Mouse (Mus musculus) CH12.LX (cell line): ENCODE measurements around the gene Sidt2. TPM values are rescaled to one million over a fixed set of nuclear protein-coding genes. Genes with fewer than 3 reads are reported as not detected.

Source experiments
- DNase-seq: peaks from one replicate; pipeline ENCODE4 v3.0.0-alpha.2; 2013; ENCODE audit errors: extremely low read depth
- H3K27ac ChIP-seq: 2 replicates; pipeline ENCODE4 v1.5.1; 2012; ENCODE audit warnings: low read depth, mild to moderate bottlenecking, control low read depth, moderate library complexity; ENCODE audit not compliant: insufficient read depth
- H3K27me3 ChIP-seq: replicated peaks from 2 replicates; pipeline ENCODE3; 2012; ENCODE audit warnings: inconsistent platforms
- H3K36me3 ChIP-seq, 2 experiments: replicated peaks in 1 of 2; 2 replicates each; pipeline versions ENCODE3 to v1.6.1; 2012; ENCODE audit warnings: inconsistent platforms in 1 of 2, low read length in 1 of 2, mild to moderate bottlenecking in 1 of 2, mixed read lengths in 1 of 2, moderate library complexity in 1 of 2; ENCODE audit not compliant: control insufficient read depth in 1 of 2, insufficient read depth in 1 of 2
- H3K4me1 ChIP-seq, 2 experiments: 2 replicates each; pipeline ENCODE4 v1.6.1; 2012; ENCODE audit warnings: inconsistent platforms in 1 of 2, moderate library complexity in 1 of 2; ENCODE audit not compliant: insufficient read depth in 2 of 2, control insufficient read depth in 1 of 2
- H3K4me2 ChIP-seq: 2 replicates; pipeline ENCODE4 v1.6.1; 2012; ENCODE audit warnings: low read depth, mild to moderate bottlenecking, control low read depth; ENCODE audit not compliant: poor library complexity, insufficient read depth, severe bottlenecking
- H3K4me3 ChIP-seq, 3 experiments: fragments of 150-350 bp in 1 of 3; sonication (generic) in 1 of 3; replicated peaks in 1 of 3; 2 replicates each; pipeline versions ENCODE3 to v1.5.1; 2011 to 2012; ENCODE audit warnings: low read depth in 2 of 3, low read length in 2 of 3, mild to moderate bottlenecking in 2 of 3, moderate library complexity in 2 of 3, control low read depth in 1 of 3, improper control_type of control experiment in 1 of 3, inconsistent platforms in 1 of 3, mixed read lengths in 1 of 3; ENCODE audit not compliant: poor library complexity in 1 of 3
- H3K79me2 ChIP-seq: replicated peaks from 2 replicates; pipeline ENCODE4 v1.6.1; 2012; ENCODE audit warnings: mild to moderate bottlenecking, moderate library complexity; ENCODE audit not compliant: control insufficient read depth, poor library complexity, insufficient read depth, severe bottlenecking; ENCODE audit errors: extremely low read depth
- H3K9ac ChIP-seq: 2 replicates; pipeline ENCODE4 v1.6.1; 2012; ENCODE audit warnings: low read depth, mild to moderate bottlenecking, control low read depth, moderate library complexity; ENCODE audit not compliant: insufficient read depth
- H3K9me3 ChIP-seq: replicated peaks from 2 replicates; pipeline ENCODE3; 2012; ENCODE audit warnings: low read length, inconsistent platforms, mixed read lengths
- CTCF ChIP-seq, 2 experiments: IDR thresholded peaks in 1 of 2; conservative IDR thresholded peaks in 1 of 2; 2 replicates each; pipeline ENCODE4 v1.5.1; 2011 to 2012; ENCODE audit warnings: low read depth in 2 of 2, low read length in 2 of 2, improper control_type of control experiment in 1 of 2, inconsistent platforms in 1 of 2, mild to moderate bottlenecking in 1 of 2, moderate library complexity in 1 of 2
- ELF1 ChIP-seq: IDR thresholded peaks from 2 replicates; pipeline ENCODE4 v1.6.1; 2014; ENCODE audit warnings: low read depth, mild to moderate bottlenecking, inconsistent platforms, low read length, improper control_type of control experiment
- ETS1 ChIP-seq: conservative IDR thresholded peaks from 2 replicates; pipeline ENCODE4 v1.6.1; 2012; ENCODE audit warnings: low read depth, mild to moderate bottlenecking, inconsistent platforms, low read length, improper control_type of control experiment, moderate library complexity
- GABPA ChIP-seq: IDR thresholded peaks from 2 replicates; pipeline ENCODE4 v1.6.1; 2012; ENCODE audit warnings: low read depth, low read length, improper control_type of control experiment, inconsistent platforms; ENCODE audit not compliant: insufficient replicate concordance
- HCFC1 ChIP-seq: IDR thresholded peaks from 2 replicates; pipeline ENCODE4 v1.6.1; 2012; ENCODE audit warnings: low read depth, mild to moderate bottlenecking, inconsistent platforms, low read length, improper control_type of control experiment
- IRF4 ChIP-seq: IDR thresholded peaks from 2 replicates; pipeline ENCODE4 v1.6.1; 2014; ENCODE audit warnings: low read depth, mild to moderate bottlenecking, inconsistent platforms, low read length, improper control_type of control experiment
- JUN ChIP-seq: IDR thresholded peaks from 2 replicates; pipeline ENCODE4 v1.6.1; 2011; ENCODE audit warnings: low read depth, mild to moderate bottlenecking, low read length, improper control_type of control experiment, moderate library complexity; ENCODE audit not compliant: insufficient read depth
- JUND ChIP-seq: conservative IDR thresholded peaks from 2 replicates; pipeline ENCODE4 v1.6.1; 2011; ENCODE audit warnings: low read depth, low read length, improper control_type of control experiment
- MAZ ChIP-seq: IDR thresholded peaks from 2 replicates; pipeline ENCODE4 v1.6.1; 2012; ENCODE audit warnings: low read depth, mild to moderate bottlenecking, inconsistent platforms, low read length, improper control_type of control experiment, moderate library complexity
- MEF2A ChIP-seq: IDR thresholded peaks from 2 replicates; pipeline ENCODE4 v1.6.1; 2014; ENCODE audit warnings: low read depth, mild to moderate bottlenecking, inconsistent platforms, low read length, improper control_type of control experiment, borderline replicate concordance
- MYC ChIP-seq: IDR thresholded peaks from 2 replicates; pipeline ENCODE4 v1.6.1; 2011; ENCODE audit warnings: low read depth, mild to moderate bottlenecking, improper control_type of control experiment, low read length
- NRF1 ChIP-seq: IDR thresholded peaks from 2 replicates; pipeline ENCODE4 v1.6.1; 2014; ENCODE audit warnings: low read depth, mild to moderate bottlenecking, inconsistent platforms, low read length, improper control_type of control experiment, moderate library complexity
- POLR2A ChIP-seq: IDR thresholded peaks from 2 replicates; pipeline ENCODE4 v1.6.1; 2011; ENCODE audit warnings: low read depth, mild to moderate bottlenecking, improper control_type of control experiment, low read length
- RAD21 ChIP-seq: IDR thresholded peaks from 2 replicates; pipeline ENCODE4 v1.6.1; 2011; ENCODE audit warnings: low read depth, mild to moderate bottlenecking, low read length, improper control_type of control experiment, moderate library complexity
- SIN3A ChIP-seq: IDR thresholded peaks from 2 replicates; pipeline ENCODE4 v1.6.1; 2012; ENCODE audit warnings: low read length, improper control_type of control experiment, inconsistent platforms
- SMC3 ChIP-seq: IDR thresholded peaks from 2 replicates; pipeline ENCODE4 v1.6.1; 2011; ENCODE audit warnings: low read depth, low read length, improper control_type of control experiment
- TBP ChIP-seq: conservative IDR thresholded peaks from 2 replicates; pipeline ENCODE4 v1.6.1; 2011; ENCODE audit warnings: low read depth, low read length, improper control_type of control experiment
- TCF12 ChIP-seq: IDR thresholded peaks from 2 replicates; pipeline ENCODE4 v1.6.1; 2014; ENCODE audit warnings: low read depth, mild to moderate bottlenecking, inconsistent platforms, low read length, improper control_type of control experiment
- UBTF ChIP-seq: IDR thresholded peaks from 2 replicates; pipeline ENCODE4 v1.6.1; 2012; ENCODE audit warnings: low read depth, mild to moderate bottlenecking, inconsistent platforms, low read length, improper control_type of control experiment, moderate library complexity
- USF1 ChIP-seq: IDR thresholded peaks from 2 replicates; pipeline ENCODE4 v1.6.1; 2014; ENCODE audit warnings: low read depth, mild to moderate bottlenecking, inconsistent platforms, low read length, improper control_type of control experiment
- USF2 ChIP-seq: conservative IDR thresholded peaks from 2 replicates; pipeline ENCODE4 v1.6.1; 2011; ENCODE audit warnings: low read depth, low read length, improper control_type of control experiment
- ZC3H11A ChIP-seq: IDR thresholded peaks from 2 replicates; pipeline ENCODE4 v1.6.1; 2012; ENCODE audit warnings: low read depth, mild to moderate bottlenecking, inconsistent platforms, low read length, improper control_type of control experiment
- ZMIZ1 ChIP-seq: IDR thresholded peaks from 2 replicates; pipeline ENCODE4 v1.6.1; 2012; ENCODE audit warnings: low read depth, mild to moderate bottlenecking, inconsistent platforms, low read length, improper control_type of control experiment
- dilution Hi-C: fragments of 300-500 bp; cut with MboI; formaldehyde crosslinking; loops from 2 replicates; pipeline ENCODE4 v1.14.3; 2020; ENCODE audit warnings: low sequenced_read_pairs; ENCODE audit not compliant: extremely low pct_unique_long_range_greater_than_20kb, extremely low pct_ligation_motif_present
- in situ Hi-C: fragments of 300-500 bp; cut with MboI; formaldehyde crosslinking; loops from 3 replicates; pipeline ENCODE4 v1.14.3; 2019; ENCODE audit warnings: low sequenced_read_pairs, low pct_ligation_motif_present, low pct_unique_long_range_greater_than_20kb, mixed read lengths
- polyA plus RNA-seq: library from polyadenylated mRNA; unstranded; fragments of >175 nt; gene quantifications from 2 replicates; pipeline ENCODE4 v1.2.1, GENCODE M21; 2012; ENCODE audit warnings: low read depth; ENCODE audit not compliant: insufficient read length
- total RNA-seq, 2 experiments: library from RNA; depleted of rRNA; stranded (reverse); fragments of 300-350 nt in 1 of 2; fragments of >200 nt in 1 of 2; gene quantifications; 2 replicates each; pipeline ENCODE4 v1.2.3; 2012 to 2014

The Sidt2 gene
- total and polyA plus RNA-seq, 3 experiments = 38.9 to 143 (median 47.8) TPM

GRCm38 (mm10) chr9:45938088-45938487 is 17.0 kb downstream of the Sidt2 start:
- Histone ChIP-seq H3K27me3 (no peaks in the 10 kb centered on the region), H3K4me3 (no peak overlapping the region), H3K4me1 (peaks cover 0 to 24% of the 10 kb centered on the region in 2 experiments; a peak in 2 of 4 replicates), H3K9me3 (no peaks in the 10 kb centered on the region), H3K9ac (no peak overlapping the region), H3K79me2 (no peaks in the 10 kb centered on the region), H3K4me2 (no peak overlapping the region), H3K36me3 (peaks cover 49 to 71% of the 10 kb centered on the region in 2 experiments), H3K27ac (no peak overlapping the region)
- dilution Hi-C loops = no loop called here
- in situ Hi-C loops = no loop called here
- TF ChIP-seq UBTF (no peak), HCFC1 (no peak), JUND (no peak), ETS1 (no peak), JUN (no peak), SIN3A (no peak), CTCF (conservative IDR thresholded peaks at IDR 0.05 in 1 of 2, IDR thresholded peaks at IDR 0.05 in 1 of 2; ENCODE audit: low read depth in 2 of 2, low read length in 2 of 2) (no peak), MYC (no peak), RAD21 (no peak), NRF1 (no peak), ZC3H11A (no peak), POLR2A (no peak), ZMIZ1 (no peak), MAZ (no peak), GABPA (no peak), USF2 (no peak), MEF2A (no peak), ELF1 (no peak), USF1 (no peak), TBP (no peak)
- DNase-seq = no peak

GRCm38 (mm10) chr9:45936883-45937282 is 18.2 kb downstream of the Sidt2 start:
- H3K27me3 ChIP-seq = no peaks in the 10 kb centered on the region
- peaks cover 0 to 16% of the 10 kb centered on the region in 2 experiments; a peak in 2 of 4 replicates for H3K4me1 ChIP-seq
- no peaks in the 10 kb centered on the region for H3K9me3 ChIP-seq
- no peak overlapping the region for H3K4me2 ChIP-seq
- DNase-seq = peak; percentile 51
- dilution Hi-C loops = no loop called here
- peaks cover 37 to 71% of the 10 kb centered on the region in 2 experiments for H3K36me3 ChIP-seq
- H3K79me2 ChIP-seq = no peaks in the 10 kb centered on the region
- no peak overlapping the region for H3K9ac ChIP-seq
- TF ChIP-seq TCF12 (no peak), CTCF (conservative IDR thresholded peaks at IDR 0.05 in 1 of 2, IDR thresholded peaks at IDR 0.05 in 1 of 2; ENCODE audit: low read depth in 2 of 2, low read length in 2 of 2) (peak; percentile 22 to 73; a peak in 3 of 4 replicates), SMC3 (peak; percentile 58), IRF4 (0 out of 2 replicates have a peak, but pooled peaks have one; percentile 5), RAD21 (peak; percentile 72)
- H3K4me3 ChIP-seq = no peak overlapping the region
- H3K27ac ChIP-seq = no peak overlapping the region
- in situ Hi-C loops = no loop called here
